Mouse (Mus musculus) midbrain, postnatal 0 days (tissue): ENCODE measurements around the gene Tfr2. TPM values are rescaled to one million over a fixed set of nuclear protein-coding genes. Genes with fewer than 3 reads are reported as not detected.

ENCODE experiments used
- ATAC-seq: fragments of 200-750 bp; cut with Nextera tagmentation; 2 replicates; pipeline ENCODE4 v1.8.0; 2017; ENCODE audit warnings: moderate number of reproducible peaks, mild to moderate bottlenecking, moderate TSS enrichment, moderate library complexity; ENCODE audit not compliant: low FRiP score
- DNase-seq: peaks from one replicate; pipeline ENCODE4 v3.0.0-alpha.2; 2015; ENCODE audit warnings: low spot score
- H3K27ac ChIP-seq: fragments of 300-500 bp; sonication (generic); 2 replicates; pipeline ENCODE4 v1.5.1; 2014; ENCODE audit warnings: low read depth, mild to moderate bottlenecking, low read length, mixed read lengths
- H3K27me3 ChIP-seq: fragments of 300-500 bp; sonication (generic); 2 replicates; pipeline ENCODE4 v1.6.1; 2014; ENCODE audit warnings: low read length, control low read depth, mixed read lengths; ENCODE audit not compliant: insufficient read depth
- H3K36me3 ChIP-seq: fragments of 300-500 bp; sonication (generic); 2 replicates; pipeline ENCODE4 v1.6.1; 2014; ENCODE audit warnings: low read length, control low read depth, mixed read lengths; ENCODE audit not compliant: insufficient read depth
- H3K4me1 ChIP-seq: fragments of 300-500 bp; sonication (generic); 2 replicates; pipeline ENCODE4 v1.6.1; 2014; ENCODE audit warnings: mild to moderate bottlenecking, control low read depth, antibody characterized with exemption, low read length, mixed read lengths; ENCODE audit not compliant: insufficient read depth
- H3K4me2 ChIP-seq: fragments of 300-500 bp; sonication (generic); 2 replicates; pipeline ENCODE4 v1.6.1; 2014; ENCODE audit warnings: low read depth, mild to moderate bottlenecking, low read length, mixed read lengths; ENCODE audit not compliant: poor library complexity, severe bottlenecking
- H3K4me3 ChIP-seq: fragments of 300-500 bp; sonication (generic); 2 replicates; pipeline ENCODE4 v1.5.1; 2014; ENCODE audit warnings: low read depth, mild to moderate bottlenecking, low read length, moderate library complexity
- H3K9ac ChIP-seq: fragments of 300-500 bp; sonication (generic); replicated peaks from 2 replicates; pipeline ENCODE4 v1.6.1; 2014; ENCODE audit warnings: mild to moderate bottlenecking, low read length, moderate library complexity, mixed read lengths; ENCODE audit not compliant: poor library complexity, severe bottlenecking
- H3K9me3 ChIP-seq: fragments of 300-500 bp; sonication (generic); 2 replicates; pipeline ENCODE4 v1.6.1; 2016; ENCODE audit warnings: low read length, control low read depth
- CTCF ChIP-seq: IDR thresholded peaks from 2 replicates; pipeline ENCODE4 v1.5.1; 2016; ENCODE audit warnings: antibody characterized with exemption, mild to moderate bottlenecking
- WGBS: fragments of 180-500 bp; shearing (Covaris S2); extraction: QIAGEN DNeasy Blood & Tissue Kit; methylation state at CpG from one replicate; pipeline ENCODE4 v1.1.7; 2014; 5-methylcytosine and 5-hydroxymethylcytosine counted together
- polyA plus RNA-seq: library from polyadenylated mRNA; unstranded; fragments of >200 nt; fragmentation: Nextera tagmentation; extraction: Ambion mirVana; gene quantifications from 2 replicates; pipeline ENCODE4 v1.2.1, GENCODE M21; 2015
- total RNA-seq: library from RNA; depleted of rRNA; stranded (reverse); fragments of >200 nt; gene quantifications from 2 replicates; pipeline ENCODE4 v1.2.3, GENCODE M21; 2014

The Tfr2 gene
- total and polyA plus RNA-seq, 2 experiments from 2014 or later: 21.7 to 29.6 TPM

- Histone ChIP-seq H3K27me3 (no peaks in the 10 kb centered on the region), H3K4me2 (no peak overlapping the region), H3K27ac (no peak overlapping the region), H3K36me3 (no peaks in the 10 kb centered on the region), H3K4me3 (no peak overlapping the region), H3K9ac (no peak overlapping the region), H3K9me3 (no peaks in the 10 kb centered on the region), H3K4me1 (no peaks in the 10 kb centered on the region)
- TF ChIP-seq CTCF: no peak
- ATAC-seq: no peak
- peak; percentile 77 for DNase-seq
- WGBS: 59% methylated on average over 5 of the region's 5 CpGs
Observed at GRCm38 (mm10) chr5:137541768-137542540, 27.7 kb upstream of the Tfr2 start.

GRCm38 (mm10) chr5:137544926-137545325 lies 24.7 kb upstream of the Tfr2 start:
- H3K9me3 ChIP-seq: no peaks in the 10 kb centered on the region
- 70% methylated on average over 6 of the region's 6 CpGs for WGBS
- H3K4me1 ChIP-seq: no peaks in the 10 kb centered on the region
- H3K27me3 ChIP-seq: no peaks in the 10 kb centered on the region
- no peak overlapping the region for H3K4me2 ChIP-seq
- no peak for TF ChIP-seq CTCF
- ATAC-seq (no peak), DNase-seq (no peak)
- H3K36me3 ChIP-seq: no peaks in the 10 kb centered on the region
- no peak overlapping the region for H3K4me3 ChIP-seq
- H3K27ac ChIP-seq: no peak overlapping the region
- no peak overlapping the region for H3K9ac ChIP-seq

DNA sequence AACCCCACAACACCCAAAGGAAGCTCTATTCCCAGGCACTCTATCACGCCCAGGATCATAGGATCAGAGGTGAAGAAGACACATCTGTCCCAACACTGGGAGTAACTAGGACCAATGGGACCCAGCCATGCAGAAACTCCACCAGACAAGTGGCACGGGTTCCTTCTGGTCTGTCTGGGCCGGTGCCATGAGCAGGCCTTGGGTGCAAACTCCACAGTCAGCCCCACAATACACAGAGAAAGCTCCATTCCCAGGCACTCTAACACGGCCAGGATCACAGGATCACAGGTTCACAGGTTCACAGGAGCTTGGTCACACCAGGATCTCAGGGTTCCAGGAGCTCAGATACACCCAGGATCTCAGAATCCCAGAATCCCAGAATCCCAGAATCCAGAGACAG lies 24.0 kb upstream of the Tfr2 start:
- Histone ChIP-seq H3K36me3 (no peaks in the 10 kb centered on the region), H3K27me3 (no peaks in the 10 kb centered on the region), H3K27ac (no peak overlapping the region), H3K9ac (no peak overlapping the region), H3K4me2 (no peak overlapping the region), H3K4me3 (no peak overlapping the region), H3K4me1 (no peaks in the 10 kb centered on the region), H3K9me3 (no peaks in the 10 kb centered on the region)
- WGBS: 79% methylated on average over 4 of the region's 4 CpGs
- no peak for ATAC-seq
- TF ChIP-seq CTCF: no peak
- DNase-seq: no peak

GRCm38 (mm10) chr5:137549840-137550239 lies 19.8 kb upstream of the Tfr2 start:
- no peak for ATAC-seq
- 88% methylated on average over 2 of the region's 2 CpGs for WGBS

DNA sequence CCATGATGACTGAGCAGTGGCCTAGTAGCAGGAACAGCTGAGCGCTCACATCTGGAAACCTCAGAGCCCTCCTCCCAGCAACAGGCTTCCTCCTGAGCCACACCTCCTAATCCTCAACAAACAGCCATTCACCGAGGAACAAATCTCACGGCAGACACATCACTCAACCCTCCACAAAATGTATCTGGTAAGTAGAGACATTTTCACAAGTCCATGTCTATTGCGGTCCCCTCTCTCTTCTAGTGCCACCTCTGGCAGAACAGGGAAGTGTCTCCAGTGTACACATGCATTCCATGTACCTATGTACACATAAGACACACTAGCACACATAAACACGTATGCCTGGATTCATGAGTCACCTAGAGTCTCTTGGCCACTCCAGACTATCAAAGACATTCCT lies 18.5 kb upstream of the Tfr2 start:
- no peaks in the 10 kb centered on the region for H3K9me3 ChIP-seq
- TF ChIP-seq CTCF: peak; percentile 66
- H3K27me3 ChIP-seq: no peaks in the 10 kb centered on the region

More at GRCm38 (mm10) chr5:137549840-137550239, 19.8 kb upstream of the Tfr2 start:
- no peaks in the 10 kb centered on the region for H3K9me3 ChIP-seq
- H3K4me3 ChIP-seq: no peak overlapping the region
- H3K27me3 ChIP-seq: no peaks in the 10 kb centered on the region
- DNase-seq: no peak
- no peak overlapping the region for H3K27ac ChIP-seq
- peaks cover 10% of the 10 kb centered on the region for H3K4me1 ChIP-seq
- H3K9ac ChIP-seq: no peak overlapping the region
- no peaks in the 10 kb centered on the region for H3K36me3 ChIP-seq
- no peak for TF ChIP-seq CTCF
- no peak overlapping the region for H3K4me2 ChIP-seq

DNA sequence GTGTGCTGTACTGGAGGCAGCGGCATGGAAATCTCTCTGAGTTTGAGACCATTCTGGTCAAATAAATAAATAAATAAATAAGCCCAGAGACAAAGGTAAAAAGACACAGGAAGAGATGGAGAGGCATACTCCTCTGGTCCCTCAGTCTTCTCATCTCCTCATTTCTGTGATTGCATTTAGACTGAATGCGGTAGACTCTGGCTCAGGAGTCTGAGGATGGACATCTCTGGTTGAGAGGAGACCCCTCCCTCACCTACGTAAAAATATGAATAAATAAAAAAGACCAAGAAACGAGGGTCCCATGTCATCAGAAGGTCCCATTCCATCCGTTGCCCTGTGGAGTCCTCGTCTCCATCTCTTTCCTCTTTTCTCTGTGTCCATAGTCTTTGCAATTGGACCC lies 16.6 kb upstream of the Tfr2 start:
- peak overlapping the region; percentile 63 for H3K4me3 ChIP-seq
- ATAC-seq (peak; percentile 6; the same call in 1 of the 2 replicates), DNase-seq (no peak)
- no peaks in the 10 kb centered on the region for H3K36me3 ChIP-seq
- no peaks in the 10 kb centered on the region for H3K9me3 ChIP-seq
- WGBS: 21% methylated on average over 6 of the region's 6 CpGs
- peaks cover 10% of the 10 kb centered on the region for H3K4me1 ChIP-seq
- peak overlapping the region; percentile 75 for H3K4me2 ChIP-seq
- H3K27ac ChIP-seq: peak overlapping the region; percentile 76
- H3K9ac ChIP-seq: peak overlapping the region; percentile 84
- TF ChIP-seq CTCF: no peak
- H3K27me3 ChIP-seq: no peaks in the 10 kb centered on the region

More for the DNA sequence above, 18.5 kb upstream of the Tfr2 start:
- H3K4me1 ChIP-seq: peaks cover 10% of the 10 kb centered on the region
- H3K9ac ChIP-seq: no peak overlapping the region
- DNase-seq: no peak
- no peak overlapping the region for H3K4me2 ChIP-seq
- no peak for ATAC-seq
- no peak overlapping the region for H3K27ac ChIP-seq
- no peaks in the 10 kb centered on the region for H3K36me3 ChIP-seq
- WGBS: 69% methylated on average over 5 of the region's 5 CpGs
- no peak overlapping the region for H3K4me3 ChIP-seq
